Mouse (Mus musculus) heart, postnatal 0 days (tissue): ENCODE data around the gene Rad23a.

Experiments used
- CTCF ChIP-seq: IDR thresholded peaks from 2 replicates; pipeline ENCODE4 v1.5.1; 2016; ENCODE audit warnings: antibody characterized with exemption, control low read depth, low read depth
- EP300 ChIP-seq: IDR thresholded peaks from 2 replicates; pipeline ENCODE4 v1.6.1; 2016; ENCODE audit warnings: antibody characterized with exemption, low read depth

- TF ChIP-seq CTCF (no peak), EP300 (no peak)
These were observed 49.9 kb downstream of the Rad23a start for GRCm38 (mm10) chr8:84790537-84790936.
